Mouse (Mus musculus): ENCODE measurements at regions not wholly inside any gene's neighbourhood (a gene's known extent, or its start where the extent isn't known, plus 50 kb on each side); places are given as distances from the start of the nearest gene placed in this dataset.

DNA sequence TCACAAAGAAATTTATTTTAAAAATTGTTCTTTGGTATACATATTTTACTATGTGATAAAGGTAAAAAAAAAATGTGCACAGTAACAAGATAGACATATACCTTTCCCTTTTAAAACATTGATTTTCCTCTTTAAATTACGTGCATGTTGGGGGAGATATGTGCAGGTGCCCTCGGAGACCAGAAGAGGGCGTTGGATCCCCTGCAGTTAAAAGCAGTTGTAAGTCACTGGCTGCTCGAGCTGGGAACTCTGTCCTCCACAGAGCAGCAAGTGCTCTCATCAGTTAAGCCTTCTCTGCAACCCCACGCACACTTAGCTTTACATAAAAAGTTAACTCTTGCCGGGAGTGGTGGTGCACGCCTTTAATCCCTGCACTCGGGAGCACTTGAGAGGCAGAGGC lies 172.3 kb upstream of the Foxn2 start:
- H3K27me3 ChIP-seq (ENCODE audit: control insufficient read depth, insufficient read depth, low read length): no peaks in the 10 kb centered on the region
- 72% methylated on average over 8 of the region's 8 CpGs for WGBS (ENCODE audit: insufficient replicate concordance)
- no peaks in the 10 kb centered on the region for H3K9me3 ChIP-seq (replicated peaks; ENCODE audit: control insufficient read depth, low read length)
- H3K9ac ChIP-seq (ENCODE audit: low read depth, low read length): no peak overlapping the region
- no peaks in the 10 kb centered on the region for H3K4me1 ChIP-seq (ENCODE audit: control insufficient read depth, insufficient read depth, low read length)
- no peak overlapping the region for H3K4me3 ChIP-seq (ENCODE audit: low read depth, low read length)
- no peak overlapping the region for H3K4me2 ChIP-seq
- no peak overlapping the region for H3K27ac ChIP-seq (ENCODE audit: low read depth, low read length)
- ATAC-seq (replicated peaks; ENCODE audit: insufficient number of reproducible peaks, low FRiP score, low TSS enrichment): no peak
- no peaks in the 10 kb centered on the region for H3K36me3 ChIP-seq (ENCODE audit: control insufficient read depth, insufficient read depth, low read length)

DNA sequence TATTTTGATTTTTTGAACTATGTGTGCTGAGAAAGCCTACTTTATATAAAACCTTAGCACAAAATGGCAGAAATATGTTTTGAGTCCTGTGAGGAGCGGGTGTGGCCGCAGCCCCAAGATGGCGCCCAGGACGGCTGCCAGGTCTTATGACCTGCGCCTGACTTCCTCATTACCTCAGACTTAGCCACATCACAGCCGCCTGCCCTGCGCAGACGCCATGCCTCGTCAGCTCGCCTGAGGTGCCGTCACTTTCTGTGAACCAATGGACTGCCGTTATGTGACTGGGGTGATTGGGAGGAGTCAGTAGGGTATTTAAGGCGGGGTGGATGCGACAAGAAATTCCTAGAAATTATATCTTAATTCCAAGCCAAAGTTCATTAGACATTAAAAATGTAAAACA lies 171.7 kb upstream of the Foxn2 start:
- H3K4me3 ChIP-seq (ENCODE audit: low read depth, low read length): no peak overlapping the region
- H3K27ac ChIP-seq (ENCODE audit: low read depth, low read length): no peak overlapping the region
- no peak for ATAC-seq (replicated peaks; ENCODE audit: insufficient number of reproducible peaks, low FRiP score, low TSS enrichment)
- 92% methylated on average over 14 of the region's 14 CpGs for WGBS (ENCODE audit: insufficient replicate concordance)
- no peak overlapping the region for H3K4me2 ChIP-seq
- H3K4me1 ChIP-seq (ENCODE audit: control insufficient read depth, insufficient read depth, low read length): no peaks in the 10 kb centered on the region
- H3K27me3 ChIP-seq (ENCODE audit: control insufficient read depth, insufficient read depth, low read length): no peaks in the 10 kb centered on the region
- no peaks in the 10 kb centered on the region for H3K9me3 ChIP-seq (replicated peaks; ENCODE audit: control insufficient read depth, low read length)
- no peaks in the 10 kb centered on the region for H3K36me3 ChIP-seq (ENCODE audit: control insufficient read depth, insufficient read depth, low read length)
- H3K9ac ChIP-seq (ENCODE audit: low read depth, low read length): no peak overlapping the region

DNA sequence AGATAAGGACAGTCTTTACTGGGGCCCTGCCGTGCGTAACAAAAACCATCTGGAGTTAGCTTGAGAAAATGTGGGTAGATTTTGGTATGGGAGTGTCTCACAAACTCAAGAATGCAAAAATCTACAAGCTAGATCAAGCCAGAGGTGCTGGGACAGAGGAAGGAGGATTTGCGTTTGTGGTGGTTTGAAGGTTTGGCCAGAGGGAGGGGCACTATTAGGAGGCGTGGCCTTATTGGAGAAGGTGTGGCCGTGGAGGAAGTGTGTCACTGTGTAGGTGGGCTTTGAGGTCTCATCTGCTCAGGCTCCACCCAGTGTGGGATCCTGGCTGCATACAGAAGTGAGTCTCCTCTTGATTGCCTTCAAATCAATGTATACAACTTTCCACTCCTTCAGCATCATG lies 169.6 kb upstream of the Foxn2 start:
- Histone ChIP-seq H3K27ac (ENCODE audit: low read depth, low read length) (no peak overlapping the region), H3K27me3 (ENCODE audit: control insufficient read depth, insufficient read depth, low read length) (no peaks in the 10 kb centered on the region), H3K4me2 (no peak overlapping the region), H3K4me3 (ENCODE audit: low read depth, low read length) (no peak overlapping the region), H3K36me3 (ENCODE audit: control insufficient read depth, insufficient read depth, low read length) (no peaks in the 10 kb centered on the region), H3K9ac (ENCODE audit: low read depth, low read length) (no peak overlapping the region), H3K4me1 (ENCODE audit: control insufficient read depth, insufficient read depth, low read length) (no peaks in the 10 kb centered on the region), H3K9me3 (replicated peaks; ENCODE audit: control insufficient read depth, low read length) (no peaks in the 10 kb centered on the region)
- WGBS (ENCODE audit: insufficient replicate concordance): 57% methylated on average over 5 of the region's 5 CpGs
- ATAC-seq (replicated peaks; ENCODE audit: insufficient number of reproducible peaks, low FRiP score, low TSS enrichment): no peak

DNA sequence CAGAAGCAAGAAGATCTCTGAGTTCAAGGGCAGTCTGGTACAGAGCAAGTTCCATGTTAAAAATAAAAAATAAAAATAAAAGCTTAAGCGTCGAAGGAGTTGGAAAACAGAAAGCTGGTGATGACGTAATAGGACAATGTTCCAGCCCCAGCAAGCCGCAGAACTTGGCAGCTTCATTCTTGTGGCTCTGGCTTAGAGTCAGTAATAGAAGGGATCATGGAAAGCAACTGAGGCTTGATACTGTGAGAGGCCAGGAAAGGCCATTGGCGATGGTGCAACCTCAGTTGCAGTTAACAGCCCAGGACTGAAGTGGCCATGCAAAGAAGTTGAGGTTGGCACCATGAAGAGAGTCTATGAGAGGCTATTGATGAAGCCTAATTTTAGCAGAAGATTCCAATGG lies 168.3 kb upstream of the Foxn2 start:
- no peaks in the 10 kb centered on the region for H3K36me3 ChIP-seq (ENCODE audit: control insufficient read depth, insufficient read depth, low read length)

DNA sequence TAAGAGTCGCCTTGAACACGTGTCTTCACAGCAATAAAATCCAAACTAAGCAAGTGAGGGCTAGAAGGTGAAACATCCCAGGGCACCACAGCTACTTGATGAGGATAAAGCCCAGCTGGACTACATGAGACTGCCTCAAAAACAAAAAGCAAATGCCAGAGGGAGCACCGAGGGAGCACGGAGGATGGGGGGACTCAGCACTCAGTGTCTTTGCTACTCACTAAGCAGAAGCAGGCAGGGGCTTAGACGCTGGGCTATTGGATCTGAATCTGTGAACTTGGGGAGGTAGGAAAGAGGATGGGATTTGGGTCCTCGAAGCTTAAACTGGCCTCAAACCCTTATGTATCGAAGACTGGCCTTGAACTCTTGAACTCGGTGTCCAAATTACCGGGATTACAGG lies 167.0 kb upstream of the Foxn2 start:
- Histone ChIP-seq H3K9ac (ENCODE audit: low read depth, low read length) (no peak overlapping the region), H3K9me3 (replicated peaks; ENCODE audit: control insufficient read depth, low read length) (no peaks in the 10 kb centered on the region), H3K4me3 (ENCODE audit: low read depth, low read length) (no peak overlapping the region), H3K4me1 (ENCODE audit: control insufficient read depth, insufficient read depth, low read length) (no peaks in the 10 kb centered on the region), H3K4me2 (no peak overlapping the region), H3K27ac (ENCODE audit: low read depth, low read length) (no peak overlapping the region), H3K36me3 (ENCODE audit: control insufficient read depth, insufficient read depth, low read length) (no peaks in the 10 kb centered on the region), H3K27me3 (ENCODE audit: control insufficient read depth, insufficient read depth, low read length) (no peaks in the 10 kb centered on the region)
- ATAC-seq (replicated peaks; ENCODE audit: insufficient number of reproducible peaks, low FRiP score, low TSS enrichment): no peak
- WGBS (ENCODE audit: insufficient replicate concordance): 85% methylated on average over 9 of the region's 9 CpGs

More for the DNA sequence above, 168.3 kb upstream of the Foxn2 start:
- Histone ChIP-seq H3K4me3 (ENCODE audit: low read depth, low read length) (no peak overlapping the region), H3K4me1 (ENCODE audit: control insufficient read depth, insufficient read depth, low read length) (no peaks in the 10 kb centered on the region), H3K9ac (ENCODE audit: low read depth, low read length) (no peak overlapping the region), H3K4me2 (no peak overlapping the region), H3K9me3 (replicated peaks; ENCODE audit: control insufficient read depth, low read length) (no peaks in the 10 kb centered on the region), H3K27me3 (ENCODE audit: control insufficient read depth, insufficient read depth, low read length) (no peaks in the 10 kb centered on the region), H3K27ac (ENCODE audit: low read depth, low read length) (no peak overlapping the region)
- WGBS (ENCODE audit: insufficient replicate concordance): 84% methylated on average over 5 of the region's 5 CpGs
- no peak for ATAC-seq (replicated peaks; ENCODE audit: insufficient number of reproducible peaks, low FRiP score, low TSS enrichment)

DNA sequence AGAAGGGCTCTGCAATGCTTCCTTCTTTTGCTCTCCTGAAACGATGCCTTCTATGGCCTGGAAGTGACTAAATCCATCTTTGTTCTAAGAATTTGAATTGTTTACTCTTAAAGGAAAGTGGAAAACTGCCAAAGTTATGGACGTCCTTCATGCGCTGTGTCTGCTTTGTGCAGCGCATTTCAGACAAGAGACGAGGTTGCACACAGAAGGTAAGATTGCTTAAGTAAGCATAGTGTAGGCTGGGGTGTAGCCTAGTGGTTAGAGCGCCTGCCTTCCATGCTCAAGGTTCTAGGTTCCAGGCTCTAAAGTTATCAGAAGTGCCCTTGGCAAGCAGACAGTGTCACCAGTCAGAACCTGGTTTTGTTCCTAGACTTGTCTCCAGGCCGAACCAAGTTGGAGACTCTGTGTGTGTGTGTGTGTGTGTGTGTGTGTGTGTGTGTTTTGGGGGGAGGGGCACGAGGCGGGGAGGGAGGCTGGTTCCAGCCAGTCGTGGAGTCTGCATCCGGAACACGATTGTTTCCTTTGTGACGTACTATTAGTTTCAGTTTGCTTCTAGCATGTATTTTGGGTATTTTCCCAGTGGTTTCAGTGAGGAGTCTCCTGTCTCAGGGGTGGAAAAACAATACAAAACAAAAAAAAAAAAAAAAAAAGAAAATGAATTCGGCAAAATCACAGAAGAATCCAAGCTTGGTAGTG lies 166.4 kb upstream of the Foxn2 start:
- H3K36me3 ChIP-seq (ENCODE audit: control insufficient read depth, insufficient read depth, low read length): no peaks in the 10 kb centered on the region
- no peak overlapping the region for H3K4me2 ChIP-seq
- H3K9ac ChIP-seq (ENCODE audit: low read depth, low read length): no peak overlapping the region
- no peak for ATAC-seq (replicated peaks; ENCODE audit: insufficient number of reproducible peaks, low FRiP score, low TSS enrichment)
- no peak overlapping the region for H3K27ac ChIP-seq (ENCODE audit: low read depth, low read length)
- H3K27me3 ChIP-seq (ENCODE audit: control insufficient read depth, insufficient read depth, low read length): no peaks in the 10 kb centered on the region
- H3K4me1 ChIP-seq (ENCODE audit: control insufficient read depth, insufficient read depth, low read length): no peaks in the 10 kb centered on the region
- no peak overlapping the region for H3K4me3 ChIP-seq (ENCODE audit: low read depth, low read length)
- 79% methylated on average over 14 of the region's 14 CpGs for WGBS (ENCODE audit: insufficient replicate concordance)
- H3K9me3 ChIP-seq (replicated peaks; ENCODE audit: control insufficient read depth, low read length): no peaks in the 10 kb centered on the region

DNA sequence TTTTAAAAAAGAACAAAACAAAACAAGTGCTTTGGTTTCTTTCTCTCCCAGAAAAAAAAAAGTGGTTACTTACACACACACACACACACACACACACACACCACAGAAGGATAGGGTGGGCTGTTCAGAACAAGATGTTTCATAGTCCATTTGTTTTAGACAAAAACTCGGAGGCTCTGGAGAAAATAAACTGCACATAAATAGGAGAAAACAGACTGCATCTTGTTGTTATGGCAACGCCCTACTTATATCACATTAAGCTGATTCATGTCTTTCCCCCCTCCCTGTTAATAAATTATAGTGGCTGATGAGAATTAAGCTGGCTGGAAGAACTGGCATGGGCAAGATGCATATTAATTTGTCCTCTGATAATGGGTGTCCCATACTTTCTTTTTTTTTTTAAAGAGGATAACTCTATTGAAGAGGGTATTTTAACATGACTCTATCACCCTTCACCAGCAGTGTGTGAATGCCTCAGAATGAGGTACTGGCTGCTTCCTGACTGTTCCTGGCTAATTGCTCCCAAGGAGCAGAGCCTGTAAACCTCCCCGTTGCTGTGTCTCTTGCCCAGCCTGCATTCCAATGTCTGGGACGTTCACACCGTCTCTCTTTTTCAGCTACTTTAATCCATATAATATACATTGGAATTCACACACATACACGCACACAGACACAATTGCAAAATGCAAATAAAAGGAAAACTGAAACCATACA lies 165.6 kb upstream of the Foxn2 start:
- Histone ChIP-seq H3K4me1 (ENCODE audit: control insufficient read depth, insufficient read depth, low read length) (no peaks in the 10 kb centered on the region), H3K4me3 (ENCODE audit: low read depth, low read length) (no peak overlapping the region), H3K4me2 (no peak overlapping the region), H3K9ac (ENCODE audit: low read depth, low read length) (no peak overlapping the region), H3K9me3 (replicated peaks; ENCODE audit: control insufficient read depth, low read length) (no peaks in the 10 kb centered on the region), H3K36me3 (ENCODE audit: control insufficient read depth, insufficient read depth, low read length) (no peaks in the 10 kb centered on the region), H3K27me3 (ENCODE audit: control insufficient read depth, insufficient read depth, low read length) (no peaks in the 10 kb centered on the region), H3K27ac (ENCODE audit: low read depth, low read length) (no peak overlapping the region)
- no peak for ATAC-seq (replicated peaks; ENCODE audit: insufficient number of reproducible peaks, low FRiP score, low TSS enrichment)
- WGBS (ENCODE audit: insufficient replicate concordance): 70% methylated on average over 6 of the region's 6 CpGs

DNA sequence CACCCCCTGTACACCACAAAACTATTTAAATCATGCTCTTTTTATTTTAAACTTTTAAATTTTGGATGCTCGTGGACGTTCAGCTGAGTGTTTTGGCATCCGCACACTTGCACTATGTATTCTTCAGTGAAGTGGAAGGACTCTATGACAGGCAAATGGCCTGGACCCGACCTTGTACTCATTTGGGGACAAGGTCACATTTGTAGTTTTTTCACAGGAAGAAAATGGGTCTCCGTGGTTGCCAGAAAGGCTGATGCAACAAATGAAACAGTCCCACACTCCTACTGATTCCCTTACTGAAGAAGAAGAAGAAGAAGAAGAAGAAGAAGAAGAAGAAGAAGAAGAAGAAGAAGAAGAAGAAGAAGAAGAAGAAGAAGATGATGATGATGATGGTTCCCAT lies 160.9 kb upstream of the Foxn2 start:
- WGBS (ENCODE audit: insufficient replicate concordance): 77% methylated on average over 5 of the region's 5 CpGs
- H3K4me2 ChIP-seq: no peak overlapping the region
- no peak overlapping the region for H3K27ac ChIP-seq (ENCODE audit: low read depth, low read length)
- H3K4me3 ChIP-seq (ENCODE audit: low read depth, low read length): no peak overlapping the region
- H3K27me3 ChIP-seq (ENCODE audit: control insufficient read depth, insufficient read depth, low read length): no peaks in the 10 kb centered on the region
- no peak overlapping the region for H3K9ac ChIP-seq (ENCODE audit: low read depth, low read length)
- H3K4me1 ChIP-seq (ENCODE audit: control insufficient read depth, insufficient read depth, low read length): no peaks in the 10 kb centered on the region
- H3K36me3 ChIP-seq (ENCODE audit: control insufficient read depth, insufficient read depth, low read length): no peaks in the 10 kb centered on the region
- no peak for ATAC-seq (replicated peaks; ENCODE audit: insufficient number of reproducible peaks, low FRiP score, low TSS enrichment)
- no peaks in the 10 kb centered on the region for H3K9me3 ChIP-seq (replicated peaks; ENCODE audit: control insufficient read depth, low read length)

DNA sequence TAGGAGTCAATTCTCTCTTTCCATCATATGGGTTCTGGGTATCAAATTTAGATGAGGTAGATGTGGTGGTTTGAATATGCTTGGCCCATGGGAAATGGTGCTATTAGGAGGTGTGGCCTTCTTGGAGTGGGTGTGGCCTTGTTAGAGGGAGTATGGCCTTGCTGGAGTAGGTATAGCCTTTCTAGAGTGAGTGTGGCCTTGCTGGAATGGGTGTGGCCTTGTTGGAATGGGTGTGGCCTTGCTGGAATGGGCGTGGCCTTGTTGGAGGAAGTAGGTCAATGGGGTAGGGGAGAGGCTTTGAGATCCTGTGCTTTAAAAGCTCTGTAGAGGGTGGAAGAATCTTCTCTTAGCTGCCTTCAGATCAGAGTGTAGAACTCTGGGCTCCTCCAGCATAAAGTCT lies 157.8 kb upstream of the Foxn2 start:
- Histone ChIP-seq H3K4me1 (ENCODE audit: control insufficient read depth, insufficient read depth, low read length) (no peaks in the 10 kb centered on the region), H3K27me3 (ENCODE audit: control insufficient read depth, insufficient read depth, low read length) (no peaks in the 10 kb centered on the region), H3K4me2 (no peak overlapping the region), H3K9me3 (replicated peaks; ENCODE audit: control insufficient read depth, low read length) (0 out of 2 replicates have a peak, but pooled peaks cover 3% of the 10 kb centered on the region), H3K36me3 (ENCODE audit: control insufficient read depth, insufficient read depth, low read length) (no peaks in the 10 kb centered on the region), H3K27ac (ENCODE audit: low read depth, low read length) (no peak overlapping the region), H3K9ac (ENCODE audit: low read depth, low read length) (no peak overlapping the region), H3K4me3 (ENCODE audit: low read depth, low read length) (no peak overlapping the region)
- ATAC-seq (replicated peaks; ENCODE audit: insufficient number of reproducible peaks, low FRiP score, low TSS enrichment): no peak
- 65% methylated on average over 1 of the region's 1 CpGs for whole genome bisulfite sequencing (ENCODE audit: insufficient replicate concordance)
